Mouse (Mus musculus) erythroblast, embryonic 14.5 days (primary cell): ENCODE measurements around the gene Scai.

Experiments
- GATA1 ChIP-seq: IDR thresholded peaks from 2 replicates; pipeline ENCODE4 v1.6.1; 2012; ENCODE audit warnings: low read length, inconsistent platforms, mixed read lengths
- TAL1 ChIP-seq: IDR thresholded peaks from 3 replicates; pipeline ENCODE4 v1.6.1; 2012; ENCODE audit warnings: low read length, inconsistent platforms, mixed read lengths

DNA sequence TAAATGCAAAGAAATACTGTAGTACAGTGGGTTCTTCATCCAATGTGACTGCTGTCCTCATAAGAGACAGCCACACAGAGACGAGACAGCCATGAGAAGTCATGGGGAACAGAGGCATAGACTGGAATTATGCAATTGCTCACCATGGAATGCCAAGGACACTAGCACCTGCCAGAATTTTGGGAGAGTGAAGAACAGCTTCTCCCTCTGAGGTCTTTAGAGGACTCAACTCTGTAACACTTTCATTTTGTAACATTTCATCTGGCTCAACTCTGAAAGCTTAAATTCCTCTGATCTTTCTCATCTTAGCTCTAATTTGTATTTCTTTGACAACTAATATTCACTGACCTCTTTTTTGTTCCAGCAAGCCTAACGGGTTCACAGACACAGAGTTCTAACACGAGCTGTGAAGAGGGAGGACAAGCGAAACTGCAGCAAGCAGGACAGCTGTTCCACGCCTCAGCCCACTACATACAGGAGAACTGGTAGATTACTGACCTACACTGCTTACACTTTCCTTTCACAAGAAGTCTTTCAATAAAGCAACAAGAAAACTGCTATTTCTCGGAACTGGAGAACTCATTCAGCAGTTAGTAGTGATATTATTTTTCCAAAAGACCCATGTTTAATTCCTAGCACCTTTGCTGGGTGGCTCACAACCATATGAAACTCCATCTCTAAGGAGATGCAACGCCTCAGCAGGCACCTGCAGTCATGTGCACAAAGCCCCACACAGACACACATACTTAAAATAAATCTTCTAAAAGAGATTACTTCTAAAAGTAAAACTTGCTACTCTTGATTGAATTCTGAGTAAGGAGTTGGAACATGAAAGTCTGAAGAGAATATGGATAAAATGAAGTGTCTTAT, 49.7 kb downstream of the Scai start:
- TF ChIP-seq TAL1 (no peak), GATA1 (no peak)
